Mouse (Mus musculus) olfactory bulb, adult 2 months (tissue): ENCODE measurements around the gene Pde12. TPM values are rescaled to one million over a fixed set of nuclear protein-coding genes. Genes with fewer than 3 reads are reported as not detected.

Experiments
- H3K27ac ChIP-seq: fragments of 200-500 bp; 2 replicates; pipeline ENCODE4 v1.5.1; 2012; ENCODE audit warnings: low read depth, low read length; ENCODE audit not compliant: insufficient read depth
- H3K4me1 ChIP-seq: fragments of 200-500 bp; 2 replicates; pipeline ENCODE4 v1.6.1; 2012; ENCODE audit warnings: low read length; ENCODE audit not compliant: control insufficient read depth, insufficient read depth
- H3K4me3 ChIP-seq: fragments of 200-500 bp; 2 replicates; pipeline ENCODE4 v1.5.1; 2012; ENCODE audit warnings: mild to moderate bottlenecking, low read depth, low read length, moderate library complexity; ENCODE audit not compliant: insufficient read depth
- CTCF ChIP-seq: fragments of 200-500 bp; IDR thresholded peaks from 2 replicates; pipeline ENCODE4 v1.5.1; 2012; ENCODE audit warnings: low read depth, mild to moderate bottlenecking, low read length, moderate library complexity; ENCODE audit not compliant: insufficient read depth
- POLR2A ChIP-seq: fragments of 200-500 bp; IDR thresholded peaks from 2 replicates; pipeline ENCODE4 v1.6.1; 2012; ENCODE audit warnings: mild to moderate bottlenecking, low read depth, low read length, moderate library complexity; ENCODE audit not compliant: insufficient read depth
- WGBS: fragments of 180-500 bp; shearing (Covaris S2); methylation state at CpG from one replicate; pipeline ENCODE4 v1.1.7; 2018; 5-methylcytosine and 5-hydroxymethylcytosine counted together
- polyA plus RNA-seq: library from polyadenylated mRNA; stranded (reverse); fragments of >200 nt; gene quantifications from 2 replicates; pipeline ENCODE4 v1.2.4, GENCODE M21; 2012; ENCODE audit warnings: low replicate concordance; ENCODE audit not compliant: missing spikeins, insufficient read depth, insufficient read length

Gene Pde12
- polyA plus RNA-seq, 1 experiment = not detected

DNA sequence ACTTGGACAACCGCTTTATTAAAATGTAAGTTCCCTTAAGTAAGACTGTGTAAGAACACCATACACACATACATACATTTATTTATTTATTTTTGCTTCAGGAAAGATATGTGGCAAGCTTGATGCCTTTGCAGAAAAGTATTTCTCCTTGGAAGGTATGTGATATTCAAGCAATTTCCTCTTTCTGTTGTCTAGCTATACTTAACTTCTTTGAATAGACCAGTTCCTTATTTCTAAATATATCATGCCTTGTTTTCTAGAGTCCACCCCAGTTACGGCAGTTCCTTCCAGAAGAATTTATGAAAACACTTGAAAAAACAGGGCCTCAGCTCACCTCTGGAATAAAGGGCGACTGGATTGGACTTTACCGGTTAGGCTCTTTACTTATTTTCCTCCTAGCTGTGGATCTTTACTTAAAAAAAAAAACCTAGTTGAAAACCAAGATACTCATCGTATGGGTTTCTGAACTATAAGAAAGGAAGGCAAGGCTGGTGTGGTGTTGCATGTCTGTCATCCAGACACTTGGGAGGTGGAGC lies 43.0 kb downstream of the Pde12 start:
- H3K27ac ChIP-seq = no peak overlapping the region

DNA sequence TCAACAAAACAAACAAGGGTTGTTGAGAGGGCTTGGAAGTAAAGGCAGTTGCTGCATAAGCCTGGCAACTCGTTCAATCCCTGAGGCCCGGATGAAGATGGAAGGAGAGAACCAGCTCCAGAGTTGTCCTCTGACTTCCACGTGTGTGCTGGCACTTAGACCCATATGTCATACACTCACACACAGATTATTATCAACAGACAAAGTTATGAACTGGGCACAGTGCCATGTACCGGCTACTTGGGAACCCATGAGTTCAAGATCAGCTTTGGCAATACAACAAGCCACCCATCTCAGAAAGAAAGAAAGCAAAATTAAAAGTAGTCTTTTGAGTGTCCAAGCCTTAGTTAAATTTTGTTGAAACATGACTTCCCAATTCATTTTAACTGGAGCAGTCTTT lies 44.4 kb downstream of the Pde12 start:
- Histone ChIP-seq H3K4me1 (no peaks in the 10 kb centered on the region), H3K27ac (no peak overlapping the region), H3K4me3 (no peak overlapping the region)
- no peak for TF ChIP-seq POLR2A
- TF ChIP-seq CTCF = no peak
- 89% methylated on average over 4 of the region's 4 CpGs for WGBS

More for the DNA sequence above, 43.0 kb downstream of the Pde12 start:
- Histone ChIP-seq H3K4me1 (no peaks in the 10 kb centered on the region), H3K4me3 (no peak overlapping the region)
- 91% methylated on average over 5 of the region's 5 CpGs for WGBS
- TF ChIP-seq CTCF = no peak
- TF ChIP-seq POLR2A = no peak

DNA sequence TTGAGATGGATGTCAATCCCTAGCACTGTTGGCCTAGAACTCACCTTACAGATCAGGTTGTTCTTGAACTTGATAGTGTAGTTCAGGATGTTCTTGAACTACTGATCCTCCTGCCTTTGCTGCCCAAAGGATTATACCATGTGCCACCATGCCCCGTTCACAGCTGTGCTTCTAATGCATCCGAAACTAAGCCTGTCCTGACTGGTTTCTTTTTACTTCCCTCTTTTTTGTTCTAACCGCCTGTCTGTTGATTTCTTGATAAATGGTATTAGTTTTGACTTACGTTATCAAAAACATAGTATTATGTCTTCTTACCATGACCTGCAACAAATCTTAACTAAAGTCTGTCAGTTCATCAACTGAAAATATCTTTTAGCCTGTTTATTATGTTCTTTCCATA lies 59.0 kb downstream of the Pde12 start:
- H3K4me1 ChIP-seq = no peaks in the 10 kb centered on the region
- H3K4me3 ChIP-seq = no peak overlapping the region
- TF ChIP-seq CTCF = no peak
- no peak for TF ChIP-seq POLR2A
- WGBS = 93% methylated on average over 4 of the region's 4 CpGs
- H3K27ac ChIP-seq = no peak overlapping the region

Other genes with a start within 250 kb of the Pde12 start
- gene Slmap, start 135.0 kb downstream of the Pde12 start, polyA plus RNA-seq = not detected in 2 replicates
- gene Dennd6a, start 96.0 kb downstream of the Pde12 start, polyA plus RNA-seq = 166 TPM in 1 of 2 replicates, not detected in the other
- not detected in 2 replicates for gene Arf4, start 31.8 kb downstream of the Pde12 start, polyA plus RNA-seq
- gene Dnah12, start 23.4 kb upstream of the Pde12 start, polyA plus RNA-seq = not detected in 2 replicates
- not detected in 2 replicates for gene Asb14, start 224.7 kb upstream of the Pde12 start, polyA plus RNA-seq